Mouse (Mus musculus) cerebellum, postnatal 25 days (tissue): ENCODE measurements around the gene D930048N14Rik.
A peak's percentile ranks its signal among the peaks of the same experiment; 100 is the strongest.
"Not testable (repeated sequence)": the region's sequence is repeated elsewhere in the genome, so short reads cannot be mapped to it uniquely, and the experiment has no call there.

ENCODE experiments used
- DNase-seq, 2 experiments: peaks; one replicate each; pipeline ENCODE4 v3.0.0; 2021; ENCODE audit warnings: mixed read lengths in 2 of 2

The D930048N14Rik gene

GRCm38 (mm10) chr11:51629651-51630314 is 21.0 kb upstream of the D930048N14Rik start:
- DNase-seq = no peak

GRCm38 (mm10) chr11:51632130-51632753 is 18.5 kb upstream of the D930048N14Rik start:
- DNase-seq = no peak

GRCm38 (mm10) chr11:51633200-51633599 is 17.6 kb upstream of the D930048N14Rik start:
- not testable (repeated sequence) for DNase-seq

- no peak for DNase-seq
These were observed 17.0 kb upstream of the D930048N14Rik start for GRCm38 (mm10) chr11:51633721-51634120.

GRCm38 (mm10) chr11:51635127-51635524 is 15.6 kb upstream of the D930048N14Rik start:
- DNase-seq = no peak

- DNase-seq = peak; percentile 94
These were observed 15.0 kb upstream of the D930048N14Rik start, which contains the start of gene Rmnd5b for GRCm38 (mm10) chr11:51635525-51636322. Rmnd5b (minus strand) TSS chr11:51635896.

GRCm38 (mm10) chr11:51636323-51636684 is 14.4 kb upstream of the D930048N14Rik start:
- DNase-seq = peak; percentile 60 to 71

GRCm38 (mm10) chr11:51637971-51638414 is 12.8 kb upstream of the D930048N14Rik start:
- peak in 1 of 2 experiments; percentile 10 for DNase-seq

GRCm38 (mm10) chr11:51638497-51638896 is 12.3 kb upstream of the D930048N14Rik start:
- DNase-seq = no peak

GRCm38 (mm10) chr11:51640748-51641147 is 10.0 kb upstream of the D930048N14Rik start:
- DNase-seq = no peak

GRCm38 (mm10) chr11:51643202-51643601 is 7.6 kb upstream of the D930048N14Rik start:
- DNase-seq = no peak

GRCm38 (mm10) chr11:51643761-51644160 is 7.0 kb upstream of the D930048N14Rik start:
- peak; percentile 52 to 57 for DNase-seq

GRCm38 (mm10) chr11:51644217-51644616 is 6.5 kb upstream of the D930048N14Rik start:
- no peak for DNase-seq

GRCm38 (mm10) chr11:51645293-51645692 is 5.5 kb upstream of the D930048N14Rik start:
- peak; percentile 12 to 30 for DNase-seq

GRCm38 (mm10) chr11:51646245-51646644 is 4.5 kb upstream of the D930048N14Rik start:
- peak in 1 of 2 experiments; percentile 5 for DNase-seq

GRCm38 (mm10) chr11:51646751-51647667 is 3.7 kb upstream of the D930048N14Rik start:
- peak in 1 of 2 experiments; percentile 3 for DNase-seq

- peak in 1 of 2 experiments; percentile 5 for DNase-seq
These were observed 2.2 kb upstream of the D930048N14Rik start for GRCm38 (mm10) chr11:51648566-51648965.

GRCm38 (mm10) chr11:51649111-51649888 is 1.5 kb upstream of the D930048N14Rik start:
- DNase-seq = no peak

- no peak for DNase-seq
These were observed 910 bp upstream of the D930048N14Rik start for GRCm38 (mm10) chr11:51649889-51650199.

GRCm38 (mm10) chr11:51650261-51650660 is 493 bp upstream of the D930048N14Rik start:
- peak in 1 of 2 experiments; percentile 32 for DNase-seq

GRCm38 (mm10) chr11:51652889-51653418 is 2.2 kb downstream of the D930048N14Rik start:
- DNase-seq = no peak
